Mouse (Mus musculus) bone marrow, adult 2 months (tissue): ENCODE data around the gene Eif4e3. TPM values are rescaled to one million over a fixed set of nuclear protein-coding genes. Genes with fewer than 3 reads are reported as not detected.

Experiments
- H3K27ac ChIP-seq: fragments of 200-500 bp; 2 replicates; pipeline ENCODE4 v1.5.1; 2012; ENCODE audit warnings: low read depth, mild to moderate bottlenecking, control low read depth, inconsistent platforms, low read length; ENCODE audit not compliant: control insufficient read depth, poor library complexity, insufficient read depth
- H3K4me1 ChIP-seq: fragments of 200-500 bp; 2 replicates; pipeline ENCODE4 v1.6.1; 2011; ENCODE audit warnings: low read length; ENCODE audit not compliant: control insufficient read depth, insufficient read depth
- H3K4me3 ChIP-seq: fragments of 200-500 bp; replicated peaks from 2 replicates; pipeline ENCODE3; 2011; ENCODE audit warnings: mild to moderate bottlenecking, low read depth, low read length, control low read depth; ENCODE audit not compliant: control insufficient read depth
- CTCF ChIP-seq: fragments of 200-500 bp; IDR thresholded peaks from 2 replicates; pipeline ENCODE4 v1.5.1; 2011; ENCODE audit warnings: low read length, control low read depth; ENCODE audit not compliant: control insufficient read depth, insufficient read depth
- POLR2A ChIP-seq: fragments of 200-500 bp; IDR thresholded peaks from 2 replicates; pipeline ENCODE4 v1.6.1; 2011; ENCODE audit warnings: low read depth, mild to moderate bottlenecking, control low read depth, low read length, borderline replicate concordance; ENCODE audit not compliant: control insufficient read depth
- WGBS: fragments of 180-500 bp; shearing (Covaris S2); methylation state at CpG from one replicate; pipeline ENCODE4 v1.1.7; 2018; 5-methylcytosine and 5-hydroxymethylcytosine counted together
- polyA plus RNA-seq: library from polyadenylated mRNA; stranded (reverse); fragments of >200 nt; gene quantifications from 2 replicates; pipeline ENCODE4 v1.2.4, GENCODE M21; 2011; ENCODE audit warnings: low replicate concordance; ENCODE audit not compliant: missing spikeins, insufficient read depth, insufficient read length

Eif4e3 gene
- polyA plus RNA-seq, 1 experiment, result 7.2 TPM

DNA sequence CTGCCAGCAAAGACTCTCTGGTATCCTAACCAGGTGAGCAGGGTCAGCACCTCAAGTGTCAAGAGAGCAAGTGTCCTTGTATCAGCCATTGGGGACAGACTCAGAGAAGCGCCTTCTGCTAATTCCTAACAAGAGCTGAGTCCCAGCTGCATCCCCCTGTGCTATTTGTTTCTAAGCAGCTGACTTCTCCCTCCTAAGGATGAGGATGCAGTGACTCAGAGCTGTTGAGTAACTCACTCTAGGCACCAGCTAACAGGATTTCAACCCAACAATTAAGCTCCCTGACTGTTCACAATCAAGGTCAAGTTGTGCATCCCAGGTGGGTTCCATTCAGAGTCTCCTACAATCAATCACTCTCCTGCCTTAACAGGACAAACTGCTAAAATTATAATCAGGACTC lies 49.2 kb downstream of the Eif4e3 start:
- no peak overlapping the region for H3K27ac ChIP-seq

DNA sequence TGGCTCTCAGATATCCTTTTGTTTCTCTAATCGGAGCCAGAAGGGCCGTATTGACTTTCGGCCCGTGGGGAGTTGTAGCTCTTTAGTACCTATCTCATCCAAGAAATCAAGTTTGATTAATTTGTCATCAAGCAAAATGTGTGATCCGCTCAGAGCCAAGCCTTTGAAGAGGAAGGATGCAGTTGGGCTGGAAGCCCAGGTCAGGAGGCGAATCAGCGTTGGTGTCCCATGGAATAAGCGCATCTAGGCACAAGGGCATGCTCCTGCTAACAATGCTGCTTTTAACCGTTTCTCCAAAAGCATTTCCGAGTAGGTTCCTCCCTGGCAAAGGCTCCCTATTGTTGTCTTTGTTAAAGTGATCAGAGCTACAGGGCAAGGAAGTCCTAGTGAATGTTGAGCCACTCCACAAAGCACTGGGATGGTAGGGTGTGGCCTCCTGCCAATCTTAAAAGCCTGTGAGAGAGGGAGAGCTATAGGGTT lies 51.3 kb downstream of the Eif4e3 start:
- 90% methylated on average over 10 of the region's 10 CpGs for WGBS
- Histone ChIP-seq H3K27ac (no peak overlapping the region), H3K4me3 (no peak overlapping the region), H3K4me1 (peaks cover 2% of the 10 kb centered on the region)
- no peak for TF ChIP-seq POLR2A
- TF ChIP-seq CTCF, result no peak

More for the DNA sequence above, 49.2 kb downstream of the Eif4e3 start:
- 62% methylated on average over 1 of the region's 1 CpGs for whole genome bisulfite sequencing
- TF ChIP-seq POLR2A (no peak), CTCF (no peak)
- no peaks in the 10 kb centered on the region; the same call in 1 of the 2 replicates for H3K4me1 ChIP-seq
- no peak overlapping the region for H3K4me3 ChIP-seq

GRCm38 (mm10) chr6:99614566-99615271 lies 51.9 kb downstream of the Eif4e3 start:
- 81% methylated on average over 17 of the region's 17 CpGs for WGBS
- no peak overlapping the region for H3K4me3 ChIP-seq
- no peak for TF ChIP-seq CTCF
- no peak for TF ChIP-seq POLR2A
- H3K4me1 ChIP-seq, result peaks cover 2% of the 10 kb centered on the region
- no peak overlapping the region for H3K27ac ChIP-seq

- no peak overlapping the region for H3K27ac ChIP-seq
- TF ChIP-seq POLR2A (no peak), CTCF (no peak)
- H3K4me1 ChIP-seq, result peaks cover 2% of the 10 kb centered on the region
- WGBS, result 61% methylated on average over 6 of the region's 6 CpGs
- H3K4me3 ChIP-seq, result no peak overlapping the region
Measured at GRCm38 (mm10) chr6:99611866-99612265, 54.7 kb downstream of the Eif4e3 start.

- H3K4me1 ChIP-seq, result peaks cover 2% of the 10 kb centered on the region
- H3K27ac ChIP-seq, result 0 out of 2 replicates have a peak overlapping the region, but pooled peaks have one; percentile 13
- 8% methylated on average over 14 of the region's 14 CpGs for WGBS
- TF ChIP-seq CTCF (no peak), POLR2A (no peak)
- no peak overlapping the region for H3K4me3 ChIP-seq
Measured at GRCm38 (mm10) chr6:99610454-99611427, 55.8 kb downstream of the Eif4e3 start.

- Histone ChIP-seq H3K27ac (no peak overlapping the region), H3K4me3 (no peak overlapping the region), H3K4me1 (peaks cover 2% of the 10 kb centered on the region)
- no peak for TF ChIP-seq CTCF
- TF ChIP-seq POLR2A, result no peak
- 81% methylated on average over 7 of the region's 7 CpGs for WGBS
Measured at GRCm38 (mm10) chr6:99606079-99606478, 60.5 kb downstream of the Eif4e3 start.

DNA sequence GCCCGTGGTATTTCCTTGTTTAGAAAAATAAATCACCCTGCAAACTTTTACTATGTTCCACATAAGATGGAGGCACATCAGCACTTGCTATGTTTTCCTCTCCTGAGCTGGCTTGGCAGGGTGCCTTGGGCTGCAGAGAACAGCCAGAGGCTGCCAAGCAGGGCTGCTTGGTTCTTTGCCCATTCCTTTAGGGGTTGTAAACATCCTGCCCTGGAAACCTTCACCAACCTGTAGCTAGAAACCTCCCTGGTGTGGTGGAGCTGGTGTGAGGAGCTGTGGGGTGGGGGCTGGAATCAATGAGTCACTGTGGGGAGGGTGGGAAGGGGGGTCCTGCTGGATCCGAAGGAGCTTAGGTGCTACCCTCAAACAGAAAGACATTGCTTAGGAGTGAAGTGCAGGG lies 61.8 kb downstream of the Eif4e3 start:
- Histone ChIP-seq H3K4me1 (no peaks in the 10 kb centered on the region), H3K4me3 (no peak overlapping the region), H3K27ac (no peak overlapping the region)
- 44% methylated on average over 2 of the region's 2 CpGs for WGBS
- TF ChIP-seq POLR2A (no peak), CTCF (no peak)

- H3K27ac ChIP-seq, result no peak overlapping the region
- WGBS, result 68% methylated on average over 7 of the region's 7 CpGs
- H3K4me1 ChIP-seq, result no peaks in the 10 kb centered on the region
- no peak overlapping the region for H3K4me3 ChIP-seq
- TF ChIP-seq POLR2A (no peak), CTCF (no peak)
Measured at GRCm38 (mm10) chr6:99602434-99602833, 64.1 kb downstream of the Eif4e3 start.
